Mouse (Mus musculus): ENCODE data around the gene Thap4.

DNA sequence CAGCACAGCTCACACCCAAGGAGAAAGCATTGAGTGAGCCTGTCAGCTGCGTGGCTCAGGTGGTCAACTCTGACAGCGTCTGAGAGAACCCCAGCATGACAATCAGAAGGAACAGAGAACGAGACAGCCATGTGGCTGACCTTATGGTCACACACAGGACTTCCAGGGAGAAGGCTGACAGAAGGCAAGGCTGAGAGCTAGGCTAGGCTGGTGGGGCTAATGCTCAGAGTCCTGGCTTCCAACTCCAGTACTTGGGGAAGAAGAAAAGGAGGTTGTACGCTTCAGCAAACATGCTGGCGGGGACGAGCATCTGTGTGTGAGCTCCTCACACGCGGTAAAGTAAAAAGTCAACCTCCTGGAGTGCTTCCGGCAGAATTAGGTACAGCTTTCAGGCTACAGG, 50.3 kb downstream of the Thap4 start:
- TF ChIP-seq EP300 (IDR thresholded peaks at IDR 0.05; ENCODE audit: low read depth) (no peak), CTCF (IDR thresholded peaks at IDR 0.05; ENCODE audit: low read depth) (no peak)
